Mouse (Mus musculus) layer of hippocampus, postnatal 10 days (tissue): ENCODE measurements around the gene Cbll1. TPM values are rescaled to one million over a fixed set of nuclear protein-coding genes. Genes with fewer than 3 reads are reported as not detected.

Source experiments
- DNase-seq, 2 experiments: peaks; one replicate each; pipeline ENCODE4 v3.0.0; 2021; ENCODE audit warnings: low spot score in 2 of 2
- long read RNA-seq: library from polyadenylated mRNA; stranded (forward); transcript quantifications from one replicate; pipeline ENCODE4 v2.0.0, GENCODE M21; 2023
- total RNA-seq, 2 experiments: library from RNA; stranded (reverse); gene quantifications; 2 replicates each; pipeline ENCODE4 v1.2.3; 2021

The Cbll1 gene
- total RNA-seq = 10 to 100 TPM; 21.1 to 25.1 TPM
- long read RNA-seq, partial matches to known transcripts = 1 of 16 reads
- long read RNA-seq, other reads (novel, unspliced or antisense) = 9 of 16 reads

DNA sequence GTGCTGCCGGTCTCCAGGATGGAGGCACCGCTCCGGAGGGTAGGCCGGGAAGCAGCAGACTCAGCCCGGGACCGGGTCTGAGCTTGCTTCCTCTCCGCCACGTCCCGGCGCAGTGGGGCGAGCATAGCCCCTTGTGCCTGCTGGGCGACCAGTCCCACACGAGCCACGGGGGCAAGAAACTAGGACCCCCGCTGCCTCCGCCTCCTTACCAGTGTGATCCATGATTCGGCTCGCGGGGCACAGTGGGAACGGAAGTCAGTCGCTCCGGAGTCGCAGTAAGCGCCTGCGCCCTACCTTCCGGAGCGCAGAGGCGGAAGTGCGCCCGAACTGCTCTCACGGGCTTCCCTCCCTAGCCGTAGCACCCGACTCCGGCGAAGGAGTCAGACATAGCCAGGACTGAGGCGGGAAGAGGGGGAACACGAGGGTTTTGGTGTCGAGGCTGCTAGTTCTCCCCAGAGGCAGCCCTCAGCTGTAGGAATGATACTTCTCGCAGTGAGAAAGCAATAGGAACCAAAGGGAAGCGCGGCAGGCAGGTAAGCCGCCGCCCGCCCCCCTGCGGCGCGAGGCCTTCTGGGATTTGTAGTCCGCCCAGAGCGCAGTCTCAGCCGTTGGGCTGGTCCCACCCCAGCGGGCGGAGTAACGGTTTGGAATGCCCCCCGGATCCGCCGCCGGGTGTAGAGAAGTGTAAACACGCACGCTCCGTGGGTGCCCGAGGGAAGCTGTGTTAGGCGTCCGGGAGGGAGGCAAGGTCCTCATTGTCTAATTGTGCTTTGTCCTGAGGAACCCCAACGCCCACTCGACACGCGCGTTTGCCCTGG lies at the start of gene Cbll1:
Cbll1 (minus strand) TSS at position 303 of the 818 bp plus-strand sequence.
- peak; percentile 96 for DNase-seq

GRCm38 (mm10) chr12:31546061-31546460 lies 46.6 kb upstream of the Cbll1 start:
- DNase-seq = no peak

DNA sequence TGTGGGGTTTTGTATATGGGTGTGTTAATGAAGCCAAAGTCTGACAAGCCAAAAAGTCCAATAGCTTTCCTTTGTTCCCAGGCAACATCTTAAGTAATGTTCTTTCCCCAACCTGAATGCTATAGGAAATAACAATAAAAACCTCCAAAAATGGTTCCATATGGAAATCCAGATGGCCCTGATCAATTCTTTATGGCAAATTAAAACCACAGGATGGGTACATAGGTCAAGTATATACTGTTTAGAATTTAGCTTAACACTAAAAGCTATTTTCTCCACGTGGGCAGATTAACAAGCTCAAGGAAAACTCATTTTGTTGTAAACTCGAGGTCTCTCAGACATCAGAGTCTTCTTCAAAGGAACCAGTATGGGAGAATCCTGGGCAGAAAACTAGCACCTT lies 45.8 kb upstream of the Cbll1 start:
- DNase-seq = no peak

- no peak for DNase-seq
These were observed 42.1 kb upstream of the Cbll1 start for GRCm38 (mm10) chr12:31541541-31541940.

DNA sequence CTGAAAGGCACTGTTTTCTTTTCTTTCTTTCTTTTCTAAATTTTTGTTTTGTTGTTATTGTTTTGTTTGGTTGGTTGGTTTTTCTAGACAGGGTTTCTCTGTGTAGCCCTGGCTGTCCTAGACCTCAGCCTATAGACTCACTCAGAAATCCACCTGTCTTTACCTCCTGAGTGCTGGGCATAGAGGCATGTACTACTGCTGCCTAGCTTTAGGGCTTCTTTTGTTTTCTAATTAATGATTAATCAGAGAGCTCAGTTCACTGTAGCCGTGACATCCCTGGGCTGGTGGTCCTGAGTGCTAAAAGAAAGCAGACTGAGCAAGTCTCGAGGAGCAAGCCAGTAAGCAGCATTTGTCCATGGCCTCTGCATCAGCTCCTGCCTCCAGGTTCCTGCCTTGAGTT lies 40.4 kb upstream of the Cbll1 start:
- no peak for DNase-seq

GRCm38 (mm10) chr12:31537515-31538230 lies 38.3 kb upstream of the Cbll1 start:
- DNase-seq = no peak

DNA sequence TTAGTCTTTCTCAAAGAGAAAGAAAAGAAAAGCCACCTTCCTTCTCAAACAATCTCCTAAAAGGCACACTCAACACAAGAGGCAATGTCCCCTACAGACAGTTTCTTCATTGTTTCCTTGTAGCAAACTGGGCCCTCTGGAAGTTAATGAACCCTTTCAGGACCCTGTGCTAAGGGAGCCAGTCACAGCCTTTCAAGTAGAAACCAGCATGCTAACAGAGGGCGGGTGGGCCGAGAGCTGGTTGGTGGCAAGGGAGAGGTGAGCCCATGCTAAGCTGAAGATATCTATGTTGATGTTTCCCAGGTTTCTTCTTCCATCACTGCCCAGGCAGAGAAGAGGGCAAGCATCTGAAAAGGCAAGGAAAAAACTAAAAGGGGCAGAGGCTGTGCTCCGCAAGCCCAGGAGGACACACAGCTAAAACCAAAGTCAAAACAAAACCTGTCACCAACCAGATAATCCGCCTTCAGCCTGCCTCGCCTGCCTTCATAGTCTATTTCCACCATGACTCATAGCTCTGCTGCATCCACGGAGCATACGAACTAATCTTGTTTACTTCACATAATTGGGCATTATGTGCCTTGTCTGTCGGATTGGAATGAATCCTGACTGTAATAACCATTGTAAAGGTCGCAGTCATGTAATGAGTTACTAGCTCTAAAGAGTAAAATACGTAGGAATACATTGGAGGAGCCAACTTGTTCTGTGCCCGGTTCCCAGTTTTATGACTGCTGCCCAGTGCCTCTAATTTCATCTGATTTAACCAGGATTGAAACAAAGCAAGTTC lies 34.8 kb upstream of the Cbll1 start:
- DNase-seq = peak in 1 of 2 experiments; percentile 16

GRCm38 (mm10) chr12:31533218-31533908 lies 33.9 kb upstream of the Cbll1 start:
- DNase-seq = no peak

GRCm38 (mm10) chr12:31532054-31532453 lies 32.6 kb upstream of the Cbll1 start:
- peak in 1 of 2 experiments; percentile 26 for DNase-seq

GRCm38 (mm10) chr12:31527407-31527806 lies 28.0 kb upstream of the Cbll1 start:
- no peak for DNase-seq

GRCm38 (mm10) chr12:31521371-31521770 lies 22.0 kb upstream of the Cbll1 start:
- no peak for DNase-seq

- peak in 1 of 2 experiments; percentile 31 for DNase-seq
These were observed 20.7 kb upstream of the Cbll1 start for GRCm38 (mm10) chr12:31520119-31520518.

GRCm38 (mm10) chr12:31513724-31514503 lies 14.5 kb upstream of the Cbll1 start:
- DNase-seq = no peak

GRCm38 (mm10) chr12:31512634-31513411 lies 13.4 kb upstream of the Cbll1 start:
- DNase-seq = no peak

- no peak for DNase-seq
These were observed 11.8 kb upstream of the Cbll1 start for GRCm38 (mm10) chr12:31511218-31511617.

GRCm38 (mm10) chr12:31508496-31508895 lies 9.1 kb upstream of the Cbll1 start:
- no peak for DNase-seq

- DNase-seq = peak; percentile 27 to 44
These were observed 8.4 kb upstream of the Cbll1 start for GRCm38 (mm10) chr12:31507718-31508364.

DNA sequence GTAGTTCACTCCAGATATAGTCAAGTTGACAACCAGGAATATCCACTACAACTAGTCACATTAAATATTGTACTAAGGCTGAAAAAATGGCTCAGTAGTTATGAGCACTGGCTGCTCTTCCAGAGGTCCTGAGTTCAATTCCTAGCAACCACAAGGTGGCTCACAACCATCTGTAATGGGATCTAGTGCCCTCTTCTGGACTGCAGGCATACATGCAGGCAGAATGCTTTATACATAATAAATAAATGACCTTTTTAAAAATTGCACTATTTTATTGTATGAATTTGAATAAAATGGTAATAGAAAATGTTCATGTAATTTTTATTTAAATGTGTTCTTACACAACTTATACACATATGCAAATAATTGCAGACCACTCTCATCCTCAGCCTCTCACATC lies 3.8 kb upstream of the Cbll1 start:
- no peak for DNase-seq

GRCm38 (mm10) chr12:31501266-31501665 lies 1.9 kb upstream of the Cbll1 start:
- no peak for DNase-seq
